Mouse (Mus musculus) hindbrain, embryonic 13.5 days (tissue): ENCODE results near the gene Hist1h2ad. TPM values are rescaled to one million over a fixed set of nuclear protein-coding genes. Genes with fewer than 3 reads are reported as not detected.
"Not testable (repeated sequence)": the region's sequence is repeated elsewhere in the genome, so short reads cannot be mapped to it uniquely, and the experiment has no call there.

ENCODE experiments used
- ATAC-seq: fragments of 200-750 bp; cut with Nextera tagmentation; 2 replicates; pipeline ENCODE4 v1.8.0; 2017; ENCODE audit warnings: moderate TSS enrichment; ENCODE audit not compliant: low FRiP score
- H3K27ac ChIP-seq: fragments of 300-500 bp; sonication (generic); 2 replicates; pipeline ENCODE4 v1.5.1; 2015; ENCODE audit warnings: inconsistent platforms, mild to moderate bottlenecking, moderate library complexity
- H3K27me3 ChIP-seq: fragments of 300-500 bp; sonication (generic); 2 replicates; pipeline ENCODE4 v1.6.1; 2015; ENCODE audit warnings: mild to moderate bottlenecking, inconsistent platforms
- H3K36me3 ChIP-seq: fragments of 300-500 bp; sonication (generic); 2 replicates; pipeline ENCODE4 v1.6.1; 2015; ENCODE audit warnings: mild to moderate bottlenecking, inconsistent platforms
- H3K4me1 ChIP-seq: fragments of 300-500 bp; sonication (generic); replicated peaks from 2 replicates; pipeline ENCODE4 v1.6.1; 2015; ENCODE audit warnings: inconsistent platforms
- H3K4me2 ChIP-seq: fragments of 300-500 bp; sonication (generic); 2 replicates; pipeline ENCODE4 v1.6.1; 2015; ENCODE audit warnings: inconsistent platforms, mild to moderate bottlenecking, moderate library complexity
- H3K4me3 ChIP-seq: fragments of 300-500 bp; sonication (generic); 2 replicates; pipeline ENCODE4 v1.5.1; 2015; ENCODE audit warnings: mild to moderate bottlenecking, inconsistent platforms
- H3K9ac ChIP-seq: fragments of 300-500 bp; sonication (generic); 2 replicates; pipeline ENCODE4 v1.6.1; 2015; ENCODE audit warnings: mild to moderate bottlenecking, inconsistent platforms
- H3K9me3 ChIP-seq: fragments of 300-500 bp; sonication (generic); 2 replicates; pipeline ENCODE4 v1.6.1; 2016; ENCODE audit warnings: inconsistent platforms
- WGBS: fragments of 180-500 bp; shearing (Covaris S2); methylation state at CpG from one replicate; pipeline ENCODE4 v1.1.7; 2015; 5-methylcytosine and 5-hydroxymethylcytosine counted together
- polyA plus RNA-seq: library from polyadenylated mRNA; unstranded; fragments of >200 nt; fragmentation: Nextera tagmentation; extraction: Ambion mirVana; gene quantifications from 2 replicates; pipeline ENCODE4 v1.2.1, GENCODE M21; 2015

The Hist1h2ad gene
- polyA plus RNA-seq, 1 experiment from 2014 or later, result 0.61 TPM

GRCm38 (mm10) chr13:23575271-23575851 lies 1.2 kb downstream of the Hist1h2ad start, which contains the start of gene Hist1h3d:
TSS of gene Hist1h3d (plus strand) at chr13:23575763.
- no peaks in the 10 kb centered on the region for H3K27me3 ChIP-seq
- no peaks in the 10 kb centered on the region for H3K36me3 ChIP-seq
- H3K4me3 ChIP-seq, result peak within 1 kb of the TSS; percentile 42
- peak; percentile 40 for ATAC-seq
- peaks cover 37% of the 10 kb centered on the region for H3K4me1 ChIP-seq
- H3K9ac ChIP-seq, result peak within 1 kb of the TSS; percentile 77
- H3K9me3 ChIP-seq, result no peaks in the 10 kb centered on the region
- H3K27ac ChIP-seq, result peak within 1 kb of the TSS; percentile 85
- H3K4me2 ChIP-seq, result peak within 1 kb of the TSS; percentile 69
- WGBS, result under 1% methylated on average over 18 of the region's 18 CpGs

GRCm38 (mm10) chr13:23575864-23576313 lies 1.7 kb downstream of the Hist1h2ad start:
- not testable (repeated sequence) for H3K36me3 ChIP-seq, H3K9me3 ChIP-seq, ATAC-seq, H3K27me3 ChIP-seq
- H3K4me1 ChIP-seq, result peaks cover 37% of the 10 kb centered on the region
- H3K27ac ChIP-seq, result peak overlapping the region; percentile 82
- H3K4me2 ChIP-seq, result peak overlapping the region; percentile 69
- peak overlapping the region; percentile 42 for H3K4me3 ChIP-seq
- WGBS, result under 1% methylated on average over 15 of the region's 40 CpGs
- H3K9ac ChIP-seq, result peak overlapping the region; percentile 77

GRCm38 (mm10) chr13:23576351-23576881 lies 2.2 kb downstream of the Hist1h2ad start:
- peak overlapping the region; percentile 42 for H3K4me3 ChIP-seq
- H3K4me2 ChIP-seq, result peak overlapping the region; percentile 69
- 3% methylated on average over 7 of the region's 7 CpGs for WGBS

GRCm38 (mm10) chr13:23576906-23577639 lies 2.9 kb downstream of the Hist1h2ad start:
- H3K27me3 ChIP-seq, result no peaks in the 10 kb centered on the region
- no peaks in the 10 kb centered on the region for H3K9me3 ChIP-seq
- WGBS, result 53% methylated on average over 6 of the region's 6 CpGs
- peak overlapping the region; percentile 69 for H3K4me2 ChIP-seq
- H3K4me1 ChIP-seq, result peaks cover 37% of the 10 kb centered on the region
- ATAC-seq, result no peak
- H3K36me3 ChIP-seq, result no peaks in the 10 kb centered on the region
- 0 out of 2 replicates have a peak overlapping the region, but pooled peaks have one; percentile 82 for H3K27ac ChIP-seq
- peak overlapping the region; percentile 42; the same call in 1 of the 2 replicates for H3K4me3 ChIP-seq
- peak overlapping the region; percentile 77; the same call in 1 of the 2 replicates for H3K9ac ChIP-seq

More at GRCm38 (mm10) chr13:23576351-23576881, 2.2 kb downstream of the Hist1h2ad start:
- H3K27me3 ChIP-seq, result no peaks in the 10 kb centered on the region
- no peaks in the 10 kb centered on the region for H3K36me3 ChIP-seq
- H3K9me3 ChIP-seq, result no peaks in the 10 kb centered on the region
- H3K4me1 ChIP-seq, result peaks cover 37% of the 10 kb centered on the region
- peak overlapping the region; percentile 82; the same call in 1 of the 2 replicates for H3K27ac ChIP-seq
- no peak for ATAC-seq
- peak overlapping the region; percentile 77 for H3K9ac ChIP-seq

- H3K27ac ChIP-seq, result no peak overlapping the region
These were observed 3.7 kb downstream of the Hist1h2ad start for GRCm38 (mm10) chr13:23577835-23578234.

GRCm38 (mm10) chr13:23581408-23582218 lies 7.4 kb downstream of the Hist1h2ad start, which contains the start of gene Hist1h4d:
TSS of gene Hist1h4d (plus strand) at chr13:23581598.
- H3K4me1 ChIP-seq, result peaks cover 37% of the 10 kb centered on the region
- under 1% methylated on average over 43 of the region's 43 CpGs for WGBS
- peak within 1 kb of the TSS; percentile 89 for H3K27ac ChIP-seq
- peak within 1 kb of the TSS; percentile 79 for H3K9ac ChIP-seq
- H3K4me3 ChIP-seq, result peak within 1 kb of the TSS; percentile 50
- peak within 1 kb of the TSS; percentile 92 for H3K4me2 ChIP-seq
- no peaks in the 10 kb centered on the region for H3K9me3 ChIP-seq
- no peaks in the 10 kb centered on the region for H3K36me3 ChIP-seq
- no peaks in the 10 kb centered on the region for H3K27me3 ChIP-seq
- ATAC-seq, result peak; percentile 91

More at GRCm38 (mm10) chr13:23577835-23578234, 3.7 kb downstream of the Hist1h2ad start:
- Histone ChIP-seq H3K9ac (no peak overlapping the region), H3K9me3 (no peaks in the 10 kb centered on the region), H3K4me2 (no peak overlapping the region), H3K4me3 (no peak overlapping the region), H3K27me3 (no peaks in the 10 kb centered on the region), H3K4me1 (peaks cover 36% of the 10 kb centered on the region), H3K36me3 (no peaks in the 10 kb centered on the region)
- 90% methylated on average over 1 of the region's 1 CpGs for WGBS
- no peak for ATAC-seq

- WGBS, result 6% methylated on average over 6 of the region's 6 CpGs
- H3K27me3 ChIP-seq, result no peaks in the 10 kb centered on the region
- ATAC-seq, result no peak
- peaks cover 32% of the 10 kb centered on the region for H3K4me1 ChIP-seq
- H3K9ac ChIP-seq, result peak overlapping the region; percentile 79
- no peaks in the 10 kb centered on the region for H3K9me3 ChIP-seq
- peak overlapping the region; percentile 89 for H3K27ac ChIP-seq
- peak overlapping the region; percentile 92 for H3K4me2 ChIP-seq
- peak overlapping the region; percentile 50 for H3K4me3 ChIP-seq
- H3K36me3 ChIP-seq, result no peaks in the 10 kb centered on the region
These were observed 8.3 kb downstream of the Hist1h2ad start for GRCm38 (mm10) chr13:23582219-23583056.

GRCm38 (mm10) chr13:23583387-23584068 lies 9.3 kb downstream of the Hist1h2ad start:
- Histone ChIP-seq H3K36me3 (no peaks in the 10 kb centered on the region), H3K27me3 (no peaks in the 10 kb centered on the region), H3K4me3 (no peak overlapping the region), H3K27ac (peak overlapping the region; percentile 31; the same call in 1 of the 2 replicates), H3K9ac (no peak overlapping the region), H3K4me2 (peak overlapping the region; percentile 82; the same call in 1 of the 2 replicates), H3K4me1 (peaks cover 32% of the 10 kb centered on the region), H3K9me3 (no peaks in the 10 kb centered on the region)
- ATAC-seq, result no peak

GRCm38 (mm10) chr13:23584331-23584730 lies 10.2 kb downstream of the Hist1h2ad start:
- H3K27me3 ChIP-seq, result no peaks in the 10 kb centered on the region
- H3K4me1 ChIP-seq, result peaks cover 32% of the 10 kb centered on the region
- peak overlapping the region; percentile 80 for H3K9ac ChIP-seq
- peak overlapping the region; percentile 47 for H3K4me3 ChIP-seq
- ATAC-seq, result no peak
- H3K9me3 ChIP-seq, result no peaks in the 10 kb centered on the region
- H3K4me2 ChIP-seq, result peak overlapping the region; percentile 82
- H3K36me3 ChIP-seq, result no peaks in the 10 kb centered on the region
- H3K27ac ChIP-seq, result peak overlapping the region; percentile 95

GRCm38 (mm10) chr13:23585029-23585441 lies 10.9 kb downstream of the Hist1h2ad start:
- Histone ChIP-seq H3K4me2 (peak overlapping the region; percentile 82), H3K4me1 (peaks cover 32% of the 10 kb centered on the region), H3K27me3 (no peaks in the 10 kb centered on the region), H3K27ac (peak overlapping the region; percentile 95), H3K9me3 (no peaks in the 10 kb centered on the region), H3K9ac (peak overlapping the region; percentile 80), H3K4me3 (peak overlapping the region; percentile 47), H3K36me3 (no peaks in the 10 kb centered on the region)
- under 1% methylated on average over 21 of the region's 21 CpGs for WGBS
- ATAC-seq, result peak; percentile 2; the same call in 1 of the 2 replicates
